Mouse (Mus musculus) layer of hippocampus, adult 9-10 months (tissue): Measurements from ENCODE around the gene Msl2.
A peak's percentile ranks its signal among the peaks of the same experiment; 100 is the strongest.

Experiments used
- DNase-seq: peaks from one replicate; pipeline ENCODE4 v3.0.0; 2022; ENCODE audit warnings: low spot score

Gene Msl2

GRCm38 (mm10) chr9:101073987-101074331, at the start of gene Msl2:
Gene Msl2, plus strand, starts transcription at chr9:101074101.
- DNase-seq: no peak

- DNase-seq: peak; percentile 21
Measured at GRCm38 (mm10) chr9:101033761-101034447, 40.0 kb upstream of the Msl2 start.

- DNase-seq: peak; percentile 95
Measured at GRCm38 (mm10) chr9:101034448-101035098, 39.3 kb upstream of the Msl2 start, which contains the start of gene Pccb. Gene Pccb, minus strand, starts transcription at chr9:101034898.

GRCm38 (mm10) chr9:101035836-101036596, 37.9 kb upstream of the Msl2 start:
- DNase-seq: no peak

- DNase-seq: no peak
Measured at GRCm38 (mm10) chr9:101036876-101037275, 37.0 kb upstream of the Msl2 start.

- DNase-seq: no peak
Measured at GRCm38 (mm10) chr9:101037396-101037795, 36.5 kb upstream of the Msl2 start.

- DNase-seq: no peak
Measured at GRCm38 (mm10) chr9:101038634-101039033, 35.3 kb upstream of the Msl2 start.

GRCm38 (mm10) chr9:101041508-101041907, 32.4 kb upstream of the Msl2 start:
- no peak for DNase-seq

GRCm38 (mm10) chr9:101042249-101042648, 31.7 kb upstream of the Msl2 start:
- DNase-seq: no peak

GRCm38 (mm10) chr9:101045710-101046338, 28.1 kb upstream of the Msl2 start:
- no peak for DNase-seq

GRCm38 (mm10) chr9:101052007-101052406, 21.9 kb upstream of the Msl2 start:
- no peak for DNase-seq

GRCm38 (mm10) chr9:101052691-101053090, 21.2 kb upstream of the Msl2 start:
- no peak for DNase-seq

- no peak for DNase-seq
Measured at GRCm38 (mm10) chr9:101053279-101053678, 20.6 kb upstream of the Msl2 start.

GRCm38 (mm10) chr9:101057156-101057555, 16.7 kb upstream of the Msl2 start:
- no peak for DNase-seq

- no peak for DNase-seq
Measured at GRCm38 (mm10) chr9:101061035-101061434, 12.9 kb upstream of the Msl2 start.

GRCm38 (mm10) chr9:101062253-101062780, 11.6 kb upstream of the Msl2 start:
- no peak for DNase-seq

GRCm38 (mm10) chr9:101065076-101065602, 8.8 kb upstream of the Msl2 start:
- no peak for DNase-seq

GRCm38 (mm10) chr9:101069781-101070180, 4.1 kb upstream of the Msl2 start:
- DNase-seq: no peak

- no peak for DNase-seq
Measured at GRCm38 (mm10) chr9:101072506-101072905, 1.4 kb upstream of the Msl2 start.

GRCm38 (mm10) chr9:101073041-101073986, 587 bp upstream of the Msl2 start:
- DNase-seq: peak; percentile 94
